Comparison of ENCODE assay signal across 9 mouse cellular contexts in the genomic region with DNA sequence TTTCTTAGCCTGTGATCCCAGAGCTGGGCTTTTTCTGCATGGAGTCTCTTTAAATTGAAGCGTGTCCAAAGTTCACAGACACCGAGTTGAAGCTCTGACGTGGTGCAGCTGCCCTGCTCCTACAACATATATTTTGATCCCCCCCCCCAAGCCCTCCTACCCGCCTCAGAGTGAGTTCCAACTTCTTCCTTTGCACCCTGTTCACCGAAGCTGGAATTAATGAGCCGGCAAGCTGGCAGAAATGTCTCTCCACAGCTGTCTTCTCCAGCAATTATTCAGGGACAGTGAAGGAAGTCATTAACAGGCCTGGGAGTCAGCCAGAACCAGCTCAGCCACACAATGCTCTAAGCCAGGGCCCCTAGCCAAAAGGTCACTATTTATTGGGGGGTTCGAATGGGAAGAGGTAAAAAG.
A peak's percentile ranks its signal among the peaks of the same experiment; 100 is the strongest.
DNase-seq lines count a peak whose midpoint lies in the region; ATAC-seq lines count a peak whose summit lies in the region.
"Had no signal": no experiment of that assay in that cellular context is flagged by ENCODE, and none has a peak within 500 bp of the region (broad histone marks: within the 10 kb centered on the region; RNA-seq: fewer than 3 reads in every experiment).

No protein-coding gene starts in this region.

- H3K9ac ChIP-seq in midbrain, embryonic 11.5 days (ENCODE audit: low read length), result no peak overlapping the region
- no peak overlapping the region for H3K9ac ChIP-seq in midbrain, embryonic 15.5 days
- no peak overlapping the region for H3K9ac ChIP-seq in embryonic facial prominence, embryonic 15.5 days
- H3K9ac ChIP-seq in neural tube, embryonic 12.5 days, result no peak overlapping the region

- peaks cover 19% of the 10 kb centered on the region for H3K4me1 ChIP-seq in midbrain, embryonic 11.5 days (ENCODE audit: control insufficient read depth, insufficient read depth, low read length)
- peaks cover 34% of the 10 kb centered on the region for H3K4me1 ChIP-seq in midbrain, embryonic 15.5 days
- H3K4me1 ChIP-seq in embryonic facial prominence, embryonic 15.5 days, result peaks cover 38% of the 10 kb centered on the region
- peaks cover 41% of the 10 kb centered on the region for H3K4me1 ChIP-seq in hindbrain, embryonic 10.5 days (replicated peaks)
- H3K4me1 ChIP-seq in neural tube, embryonic 12.5 days, result peaks cover 24% of the 10 kb centered on the region

- no peak overlapping the region for H3K4me2 ChIP-seq in midbrain, embryonic 11.5 days
- H3K4me2 ChIP-seq in midbrain, embryonic 15.5 days, result no peak overlapping the region
- H3K4me2 ChIP-seq in embryonic facial prominence, embryonic 15.5 days (replicated peaks), result no peak overlapping the region
- H3K4me2 ChIP-seq in neural tube, embryonic 12.5 days (replicated peaks), result peak overlapping the region; percentile 14; the same call in 1 of the 2 replicates

- no peaks in the 10 kb centered on the region for H3K27me3 ChIP-seq in midbrain, embryonic 11.5 days (ENCODE audit: control insufficient read depth, insufficient read depth, low read length)
- H3K27me3 ChIP-seq in midbrain, embryonic 15.5 days (replicated peaks), result no peaks in the 10 kb centered on the region
- no peaks in the 10 kb centered on the region for H3K27me3 ChIP-seq in embryonic facial prominence, embryonic 15.5 days
- no peaks in the 10 kb centered on the region for H3K27me3 ChIP-seq in hindbrain, embryonic 10.5 days (ENCODE audit: insufficient read depth, poor library complexity, severe bottlenecking)
- no peaks in the 10 kb centered on the region for H3K27me3 ChIP-seq in neural tube, embryonic 12.5 days (replicated peaks)

- 31% methylated on average over 7 of the region's 7 CpGs for WGBS in midbrain, embryonic 11.5 days
- 15% methylated on average over 7 of the region's 7 CpGs for WGBS in midbrain, embryonic 15.5 days
- 13% methylated on average over 7 of the region's 7 CpGs for WGBS in embryonic facial prominence, embryonic 15.5 days
- WGBS in hindbrain, embryonic 10.5 days, result 23% methylated on average over 7 of the region's 7 CpGs
- 7% methylated on average over 7 of the region's 7 CpGs for WGBS in neural tube, embryonic 12.5 days

- H3K36me3 ChIP-seq in midbrain, embryonic 11.5 days (ENCODE audit: control insufficient read depth, insufficient read depth, low read length), result no peaks in the 10 kb centered on the region
- H3K36me3 ChIP-seq in midbrain, embryonic 15.5 days (replicated peaks), result no peaks in the 10 kb centered on the region
- no peaks in the 10 kb centered on the region for H3K36me3 ChIP-seq in embryonic facial prominence, embryonic 15.5 days
- no peaks in the 10 kb centered on the region for H3K36me3 ChIP-seq in hindbrain, embryonic 10.5 days
- H3K36me3 ChIP-seq in neural tube, embryonic 12.5 days, result no peaks in the 10 kb centered on the region
- H3K36me3 ChIP-seq: G1E had no signal

- H3K27ac ChIP-seq in midbrain, embryonic 11.5 days (ENCODE audit: low read depth, low read length), result no peak overlapping the region
- no peak overlapping the region for H3K27ac ChIP-seq in midbrain, embryonic 15.5 days
- H3K27ac ChIP-seq in embryonic facial prominence, embryonic 15.5 days (replicated peaks), result 0 out of 2 replicates have a peak overlapping the region, but pooled peaks have one; percentile 5
- peak overlapping the region; percentile 23; the same call in 1 of the 2 replicates for H3K27ac ChIP-seq in hindbrain, embryonic 10.5 days
- no peak overlapping the region for H3K27ac ChIP-seq in neural tube, embryonic 12.5 days

- no peaks in the 10 kb centered on the region for H3K9me3 ChIP-seq in midbrain, embryonic 11.5 days (ENCODE audit: control insufficient read depth, low read length)
- H3K9me3 ChIP-seq in midbrain, embryonic 15.5 days, result no peaks in the 10 kb centered on the region
- no peaks in the 10 kb centered on the region for H3K9me3 ChIP-seq in embryonic facial prominence, embryonic 15.5 days (replicated peaks)
- no peaks in the 10 kb centered on the region for H3K9me3 ChIP-seq in hindbrain, embryonic 10.5 days
- no peaks in the 10 kb centered on the region for H3K9me3 ChIP-seq in neural tube, embryonic 12.5 days
- H3K9me3 ChIP-seq: G1E had no signal

- peak; percentile 50; the same call in 1 of the 2 replicates for ATAC-seq in midbrain, embryonic 11.5 days (ENCODE audit: low FRiP score)
- no peak for ATAC-seq in midbrain, embryonic 15.5 days (replicated peaks)
- ATAC-seq in embryonic facial prominence, embryonic 15.5 days (ENCODE audit: insufficient number of reproducible peaks, low FRiP score, low TSS enrichment, low read depth), result no peak
- peak; percentile 82 for ATAC-seq in neural tube, embryonic 12.5 days (ENCODE audit: low FRiP score, low read depth)

- H3K4me3 ChIP-seq in midbrain, embryonic 11.5 days (ENCODE audit: low read depth, low read length), result no peak overlapping the region
- no peak overlapping the region for H3K4me3 ChIP-seq in midbrain, embryonic 15.5 days
- H3K4me3 ChIP-seq in embryonic facial prominence, embryonic 15.5 days (replicated peaks), result no peak overlapping the region
- H3K4me3 ChIP-seq in hindbrain, embryonic 10.5 days, result no peak overlapping the region
- no peak overlapping the region for H3K4me3 ChIP-seq in neural tube, embryonic 12.5 days

- no peak for DNase-seq in midbrain, embryonic 11.5 days (ENCODE audit: low spot score, missing footprints)
- DNase-seq in hindbrain, embryonic 10.5 days (ENCODE audit: low spot score), result peak; percentile 25
- DNase-seq in kidney, postnatal 4 days, result peak; percentile 64 to 72
- DNase-seq in thymus, postnatal 14 days, result no peak
- DNase-seq in thymus, postnatal 10 days (ENCODE audit: low spot score in 2 of 2), result no peak

Comparison
In these comparisons a context has a peak if more than half of its experiments do, and no peak if none do; other contexts are left out.
1. ATAC-seq: peak in midbrain, embryonic 11.5 days (single experiment) and neural tube, embryonic 12.5 days (single experiment); none in midbrain, embryonic 15.5 days (single experiment) and embryonic facial prominence, embryonic 15.5 days (single experiment).
2. DNase-seq: peak in hindbrain, embryonic 10.5 days (single experiment) and kidney, postnatal 4 days (2 of 2); none in midbrain, embryonic 11.5 days (single experiment), thymus, postnatal 14 days (single experiment) and thymus, postnatal 10 days (0 of 2).
3. H3K27ac ChIP-seq: peak in embryonic facial prominence, embryonic 15.5 days (single experiment) and hindbrain, embryonic 10.5 days (single experiment); none in midbrain, embryonic 11.5 days (single experiment), midbrain, embryonic 15.5 days (single experiment) and neural tube, embryonic 12.5 days (single experiment).